In genomic region chr2:73867764-73868487, GRCm38 (mm10) we compare ENCODE assay signal across 9 mouse cellular contexts. TPM values are rescaled to one million over a fixed set of nuclear protein-coding genes. Genes with fewer than 3 reads are reported as not detected.
DNase-seq lines count a peak whose midpoint lies in the region; ATAC-seq lines count a peak whose summit lies in the region.
"Had no signal": no experiment of that assay in that cellular context is flagged by ENCODE, and none has a peak within 500 bp of the region (broad histone marks: within the 10 kb centered on the region; RNA-seq: fewer than 3 reads in every experiment).

No protein-coding gene starts in this region.

- no peak overlapping the region for H3K4me2 ChIP-seq in hindbrain, embryonic 12.5 days (replicated peaks)
- no peak overlapping the region for H3K4me2 ChIP-seq in liver, embryonic 13.5 days
- H3K4me2 ChIP-seq: limb, embryonic 12.5 days had no signal

- H3K4me1 ChIP-seq in hindbrain, embryonic 10.5 days (replicated peaks) = no peaks in the 10 kb centered on the region
- no peaks in the 10 kb centered on the region for H3K4me1 ChIP-seq in hindbrain, embryonic 12.5 days
- no peaks in the 10 kb centered on the region for H3K4me1 ChIP-seq in liver, embryonic 13.5 days (replicated peaks)
- H3K4me1 ChIP-seq: limb, embryonic 12.5 days had no signal

- H3K9me3 ChIP-seq in hindbrain, embryonic 10.5 days = no peaks in the 10 kb centered on the region
- no peaks in the 10 kb centered on the region for H3K9me3 ChIP-seq in hindbrain, embryonic 12.5 days (replicated peaks)
- H3K9me3 ChIP-seq in liver, embryonic 13.5 days (replicated peaks) = no peaks in the 10 kb centered on the region
- H3K9me3 ChIP-seq: limb, embryonic 12.5 days had no signal

- ATAC-seq in hindbrain, embryonic 12.5 days (ENCODE audit: low FRiP score) = no peak
- peak; percentile 44; the same call in 1 of the 2 replicates for ATAC-seq in frontal cortex, adult (ENCODE audit: low TSS enrichment)
- ATAC-seq in liver, embryonic 13.5 days (ENCODE audit: low read depth) = peak; percentile 47; the same call in 1 of the 2 replicates

- H3K27ac ChIP-seq in hindbrain, embryonic 10.5 days = no peak overlapping the region
- no peak overlapping the region for H3K27ac ChIP-seq in hindbrain, embryonic 12.5 days
- no peak overlapping the region for H3K27ac ChIP-seq in liver, embryonic 13.5 days
- H3K27ac ChIP-seq: limb, embryonic 12.5 days had no signal

- WGBS in hindbrain, embryonic 10.5 days = 83% methylated on average over 16 of the region's 16 CpGs
- WGBS in hindbrain, embryonic 12.5 days = 81% methylated on average over 16 of the region's 16 CpGs
- 77% methylated on average over 16 of the region's 16 CpGs for WGBS in liver, embryonic 13.5 days (ENCODE audit: insufficient replicate concordance)

- H3K36me3 ChIP-seq in hindbrain, embryonic 10.5 days = peaks cover 58% of the 10 kb centered on the region
- H3K36me3 ChIP-seq in hindbrain, embryonic 12.5 days = peaks cover 21% of the 10 kb centered on the region; the same call in 1 of the 2 replicates
- peaks cover 16% of the 10 kb centered on the region for H3K36me3 ChIP-seq in liver, embryonic 13.5 days

- H3K9ac ChIP-seq in hindbrain, embryonic 12.5 days = no peak overlapping the region
- no peak overlapping the region for H3K9ac ChIP-seq in liver, embryonic 13.5 days
- H3K9ac ChIP-seq: limb, embryonic 12.5 days had no signal

- no peaks in the 10 kb centered on the region for H3K27me3 ChIP-seq in hindbrain, embryonic 10.5 days (ENCODE audit: insufficient read depth, poor library complexity, severe bottlenecking)
- H3K27me3 ChIP-seq in hindbrain, embryonic 12.5 days = no peaks in the 10 kb centered on the region
- H3K27me3 ChIP-seq in liver, embryonic 13.5 days = no peaks in the 10 kb centered on the region
- H3K27me3 ChIP-seq: limb, embryonic 12.5 days had no signal

- no peak overlapping the region for H3K4me3 ChIP-seq in hindbrain, embryonic 10.5 days
- no peak overlapping the region for H3K4me3 ChIP-seq in hindbrain, embryonic 12.5 days
- H3K4me3 ChIP-seq in liver, embryonic 13.5 days (replicated peaks) = no peak overlapping the region
- H3K4me3 ChIP-seq: limb, embryonic 12.5 days had no signal

- DNase-seq in hindbrain, embryonic 10.5 days (ENCODE audit: low spot score) = peak; percentile 8
- peak; percentile 31 for DNase-seq in adrenal gland, postnatal 25 days
- peak; percentile 28 to 78 for DNase-seq in kidney, adult 8-10 months
- peak; percentile 68 for DNase-seq in liver, embryonic 13.5 days
- DNase-seq in right cerebral cortex, postnatal 10 days (ENCODE audit: low spot score in 2 of 2) = peak; percentile 45 to 50
- DNase-seq in urinary bladder, postnatal 10 days (ENCODE audit: low spot score) = peak; percentile 14

RNA-seq across cellular contexts. Expression of gene Atf2, which starts 24.5 kb away (rescaled TPM):
- 70.8 and 85.4 TPM in 2 replicates for polyA plus RNA-seq in hindbrain, embryonic 10.5 days (2016; fragmentation: Nextera tagmentation; extraction: Ambion mirVana)
- 108 and 114 TPM in 2 replicates for polyA plus RNA-seq in hindbrain, embryonic 12.5 days (2016; fragmentation: Nextera tagmentation; extraction: Ambion mirVana)
- total RNA-seq in adrenal gland, postnatal 25 days (2021) = 66.7 and 75.0 TPM in 2 replicates
- polyA plus RNA-seq in liver, embryonic 13.5 days (2015; fragmentation: Nextera tagmentation; extraction: Ambion mirVana) = 18.5 and 28.3 TPM in 2 replicates

RNA-seq across cellular contexts. Expression of gene Atp5g3, which starts 43.2 kb away (rescaled TPM):
- 858 and 927 TPM in 2 replicates for polyA plus RNA-seq in hindbrain, embryonic 10.5 days (2016; fragmentation: Nextera tagmentation; extraction: Ambion mirVana)
- 652 and 788 TPM in 2 replicates for polyA plus RNA-seq in hindbrain, embryonic 12.5 days (2016; fragmentation: Nextera tagmentation; extraction: Ambion mirVana)
- 728 and 886 TPM in 2 replicates for total RNA-seq in adrenal gland, postnatal 25 days (2021)
- 848 and 919 TPM in 2 replicates for polyA plus RNA-seq in liver, embryonic 13.5 days (2015; fragmentation: Nextera tagmentation; extraction: Ambion mirVana)

Comparison
In these comparisons a context has a peak if more than half of its experiments do, and no peak if none do; other contexts are left out.
1. DNase-seq: peak in every context shown above with its lines; median percentile 68 in liver, embryonic 13.5 days; 53 in kidney, adult 8-10 months; 48 in right cerebral cortex, postnatal 10 days; 31 in adrenal gland, postnatal 25 days; 14 in urinary bladder, postnatal 10 days; 8 in hindbrain, embryonic 10.5 days.